Mouse (Mus musculus) kidney, adult 2 months (tissue): Measurements from ENCODE around the gene Gm28372.

Source experiments
- CTCF ChIP-seq: fragments of 200-500 bp; conservative IDR thresholded peaks from 2 replicates; pipeline ENCODE4 v1.5.1; 2011; ENCODE audit warnings: low read depth, mild to moderate bottlenecking, control low read depth, low read length, moderate library complexity, mixed read lengths; ENCODE audit not compliant: insufficient read depth, insufficient read length
- POLR2A ChIP-seq: fragments of 200-500 bp; IDR thresholded peaks from one replicate; pipeline ENCODE4 v1.6.1; 2011; ENCODE audit warnings: low read depth, low read length, control low read depth

DNA sequence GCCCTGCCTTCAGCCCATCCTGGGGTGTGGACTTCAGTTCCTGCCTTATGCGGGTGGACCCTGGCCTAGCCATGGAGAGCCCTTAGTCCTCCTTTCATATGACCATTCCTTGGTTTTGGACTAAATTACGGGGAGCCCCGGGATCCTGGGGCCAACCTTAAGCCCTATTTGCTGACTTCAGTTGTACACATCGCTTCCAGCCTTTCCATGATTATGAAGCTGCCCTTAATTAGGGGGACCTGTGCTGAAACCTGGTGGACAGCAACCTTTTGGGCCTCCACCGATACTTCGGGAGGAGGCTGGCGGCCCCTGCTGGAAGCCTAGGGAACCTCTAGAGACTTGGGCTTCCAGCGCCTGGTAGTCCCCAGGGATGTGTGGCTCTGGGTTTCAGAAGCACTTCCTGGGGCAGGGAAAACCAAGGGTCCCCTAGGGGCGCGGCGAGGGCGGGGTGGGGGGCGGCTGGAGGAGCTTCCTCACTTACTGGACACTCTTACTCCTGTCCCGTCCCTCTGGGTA is 42.5 kb upstream of the Gm28372 start:
- no peak for TF ChIP-seq POLR2A
- TF ChIP-seq CTCF = peak; percentile 61
